Mouse (Mus musculus): ENCODE measurements at regions not wholly inside any gene's neighbourhood (a gene's known extent, or its start where the extent isn't known, plus 50 kb on each side); places are given as distances from the start of the nearest gene placed in this dataset.

- no peak overlapping the region for H3K27ac ChIP-seq (ENCODE audit: insufficient read depth, low read depth, low read length)
- peaks cover 5% of the 10 kb centered on the region for H3K4me1 ChIP-seq (ENCODE audit: control insufficient read depth, insufficient read depth, low read length)
- 78% methylated on average over 7 of the region's 7 CpGs for WGBS
- H3K4me3 ChIP-seq (ENCODE audit: insufficient read depth, low read depth, low read length), result no peak overlapping the region
- TF ChIP-seq CTCF (IDR thresholded peaks at IDR 0.05; ENCODE audit: insufficient read depth, low read depth, low read length) (no peak), POLR2A (IDR thresholded peaks at IDR 0.05; ENCODE audit: insufficient read depth, low read depth, low read length) (no peak)
Measured at GRCm38 (mm10) chr4:127843421-127843820, 127.3 kb downstream of the CK137956 start.

- TF ChIP-seq CTCF (IDR thresholded peaks at IDR 0.05; ENCODE audit: insufficient read depth, low read depth, low read length) (no peak), POLR2A (IDR thresholded peaks at IDR 0.05; ENCODE audit: insufficient read depth, low read depth, low read length) (no peak)
- 77% methylated on average over 6 of the region's 6 CpGs for WGBS
- Histone ChIP-seq H3K4me3 (ENCODE audit: insufficient read depth, low read depth, low read length) (no peak overlapping the region), H3K4me1 (ENCODE audit: control insufficient read depth, insufficient read depth, low read length) (no peaks in the 10 kb centered on the region), H3K27ac (ENCODE audit: insufficient read depth, low read depth, low read length) (no peak overlapping the region)
Measured at GRCm38 (mm10) chr4:127833668-127834067, 137.1 kb downstream of the CK137956 start.

GRCm38 (mm10) chr4:127826988-127827387, 143.8 kb downstream of the CK137956 start:
- no peaks in the 10 kb centered on the region for H3K4me1 ChIP-seq (ENCODE audit: control insufficient read depth, insufficient read depth, low read length)
- no peak overlapping the region for H3K4me3 ChIP-seq (ENCODE audit: insufficient read depth, low read depth, low read length)
- no peak for TF ChIP-seq CTCF (IDR thresholded peaks at IDR 0.05; ENCODE audit: insufficient read depth, low read depth, low read length)
- no peak for TF ChIP-seq POLR2A (IDR thresholded peaks at IDR 0.05; ENCODE audit: insufficient read depth, low read depth, low read length)
- WGBS, result 84% methylated on average over 8 of the region's 8 CpGs
- no peak overlapping the region for H3K27ac ChIP-seq (ENCODE audit: insufficient read depth, low read depth, low read length)

- TF ChIP-seq CTCF (IDR thresholded peaks at IDR 0.05; ENCODE audit: insufficient read depth, low read depth, low read length), result no peak
- TF ChIP-seq POLR2A (IDR thresholded peaks at IDR 0.05; ENCODE audit: insufficient read depth, low read depth, low read length), result no peak
- WGBS, result 86% methylated on average over 8 of the region's 8 CpGs
- H3K27ac ChIP-seq (ENCODE audit: insufficient read depth, low read depth, low read length), result no peak overlapping the region
- no peak overlapping the region for H3K4me3 ChIP-seq (ENCODE audit: insufficient read depth, low read depth, low read length)
- no peaks in the 10 kb centered on the region for H3K4me1 ChIP-seq (ENCODE audit: control insufficient read depth, insufficient read depth, low read length)
Measured at GRCm38 (mm10) chr4:127819501-127819900, 151.2 kb downstream of the CK137956 start.

- no peak overlapping the region for H3K4me3 ChIP-seq (ENCODE audit: insufficient read depth, low read depth, low read length)
- 78% methylated on average over 5 of the region's 5 CpGs for WGBS
- H3K27ac ChIP-seq (ENCODE audit: insufficient read depth, low read depth, low read length), result no peak overlapping the region
- no peaks in the 10 kb centered on the region for H3K4me1 ChIP-seq (ENCODE audit: control insufficient read depth, insufficient read depth, low read length)
- TF ChIP-seq POLR2A (IDR thresholded peaks at IDR 0.05; ENCODE audit: insufficient read depth, low read depth, low read length), result no peak
- no peak for TF ChIP-seq CTCF (IDR thresholded peaks at IDR 0.05; ENCODE audit: insufficient read depth, low read depth, low read length)
Measured at GRCm38 (mm10) chr4:127819009-127819408, 151.7 kb downstream of the CK137956 start.

- no peak for TF ChIP-seq CTCF (IDR thresholded peaks at IDR 0.05; ENCODE audit: insufficient read depth, low read depth, low read length)
- TF ChIP-seq POLR2A (IDR thresholded peaks at IDR 0.05; ENCODE audit: insufficient read depth, low read depth, low read length), result no peak
- Histone ChIP-seq H3K4me1 (ENCODE audit: control insufficient read depth, insufficient read depth, low read length) (no peaks in the 10 kb centered on the region), H3K27ac (ENCODE audit: insufficient read depth, low read depth, low read length) (no peak overlapping the region), H3K4me3 (ENCODE audit: insufficient read depth, low read depth, low read length) (no peak overlapping the region)
- 84% methylated on average over 6 of the region's 6 CpGs for WGBS
Measured at GRCm38 (mm10) chr4:127814631-127815030, 156.1 kb downstream of the CK137956 start.

- no peak overlapping the region for H3K4me3 ChIP-seq (ENCODE audit: insufficient read depth, low read depth, low read length)
- TF ChIP-seq CTCF (IDR thresholded peaks at IDR 0.05; ENCODE audit: insufficient read depth, low read depth, low read length) (no peak), POLR2A (IDR thresholded peaks at IDR 0.05; ENCODE audit: insufficient read depth, low read depth, low read length) (no peak)
- WGBS, result 51% methylated on average over 3 of the region's 3 CpGs
- H3K27ac ChIP-seq (ENCODE audit: insufficient read depth, low read depth, low read length), result no peak overlapping the region
- no peaks in the 10 kb centered on the region for H3K4me1 ChIP-seq (ENCODE audit: control insufficient read depth, insufficient read depth, low read length)
Measured at GRCm38 (mm10) chr4:127812047-127812545, 158.7 kb downstream of the CK137956 start.

GRCm38 (mm10) chr4:127810899-127811510, 159.7 kb downstream of the CK137956 start:
- no peak overlapping the region for H3K4me3 ChIP-seq (ENCODE audit: insufficient read depth, low read depth, low read length)
- TF ChIP-seq POLR2A (IDR thresholded peaks at IDR 0.05; ENCODE audit: insufficient read depth, low read depth, low read length) (no peak), CTCF (IDR thresholded peaks at IDR 0.05; ENCODE audit: insufficient read depth, low read depth, low read length) (no peak)
- no peak overlapping the region for H3K27ac ChIP-seq (ENCODE audit: insufficient read depth, low read depth, low read length)
- H3K4me1 ChIP-seq (ENCODE audit: control insufficient read depth, insufficient read depth, low read length), result no peaks in the 10 kb centered on the region
- WGBS, result 81% methylated on average over 7 of the region's 7 CpGs

GRCm38 (mm10) chr4:127809006-127809405, 161.7 kb downstream of the CK137956 start:
- 76% methylated on average over 6 of the region's 6 CpGs for WGBS
- no peak overlapping the region for H3K4me3 ChIP-seq (ENCODE audit: insufficient read depth, low read depth, low read length)
- no peak overlapping the region for H3K27ac ChIP-seq (ENCODE audit: insufficient read depth, low read depth, low read length)
- H3K4me1 ChIP-seq (ENCODE audit: control insufficient read depth, insufficient read depth, low read length), result peaks cover 2% of the 10 kb centered on the region; the same call in 1 of the 2 replicates
- no peak for TF ChIP-seq POLR2A (IDR thresholded peaks at IDR 0.05; ENCODE audit: insufficient read depth, low read depth, low read length)
- no peak for TF ChIP-seq CTCF (IDR thresholded peaks at IDR 0.05; ENCODE audit: insufficient read depth, low read depth, low read length)
